Mouse (Mus musculus): ENCODE data around the gene Eml2.

DNA sequence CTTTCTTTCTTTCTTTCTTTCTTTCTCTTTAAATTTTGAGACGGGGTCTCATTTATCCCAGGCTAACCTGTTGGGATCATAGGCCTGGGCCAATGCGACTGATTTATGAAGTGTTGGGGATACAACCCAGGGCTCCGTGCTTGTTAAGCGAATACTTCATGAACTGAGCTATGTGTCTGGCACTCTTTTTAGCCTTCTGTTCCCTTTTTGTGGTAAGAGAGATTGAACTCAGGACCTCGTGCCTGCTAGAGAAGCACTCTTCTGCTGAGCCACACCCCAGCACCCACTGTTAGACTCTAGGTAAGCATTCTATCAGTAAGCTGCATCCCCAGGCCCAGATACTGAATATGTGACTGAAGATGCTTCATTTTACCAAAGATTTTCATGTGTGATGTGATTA is 41.3 kb downstream of the Eml2 start:
- TF ChIP-seq FLI1 (IDR thresholded peaks at IDR 0.05; ENCODE audit: low read length) (no peak), GATA1 (IDR thresholded peaks at IDR 0.05; ENCODE audit: borderline replicate concordance, low read length) (no peak)

All from megakaryocyte, embryonic 14.5 days (primary cell).